Mouse (Mus musculus) T-cell, adult 66 days (primary cell): Measurements from ENCODE around the gene Mdc1. TPM values are rescaled to one million over a fixed set of nuclear protein-coding genes. Genes with fewer than 3 reads are reported as not detected.

ENCODE experiments used
- total RNA-seq, 2 experiments: library from RNA; stranded (reverse); gene quantifications; 3 replicates in 1 of 2; 4 replicates in 1 of 2; pipeline ENCODE4 v1.2.4; 2023

Mdc1 gene
- 10 to 100 TPM; 69.1 to 70.7 TPM for total RNA-seq

DNA sequence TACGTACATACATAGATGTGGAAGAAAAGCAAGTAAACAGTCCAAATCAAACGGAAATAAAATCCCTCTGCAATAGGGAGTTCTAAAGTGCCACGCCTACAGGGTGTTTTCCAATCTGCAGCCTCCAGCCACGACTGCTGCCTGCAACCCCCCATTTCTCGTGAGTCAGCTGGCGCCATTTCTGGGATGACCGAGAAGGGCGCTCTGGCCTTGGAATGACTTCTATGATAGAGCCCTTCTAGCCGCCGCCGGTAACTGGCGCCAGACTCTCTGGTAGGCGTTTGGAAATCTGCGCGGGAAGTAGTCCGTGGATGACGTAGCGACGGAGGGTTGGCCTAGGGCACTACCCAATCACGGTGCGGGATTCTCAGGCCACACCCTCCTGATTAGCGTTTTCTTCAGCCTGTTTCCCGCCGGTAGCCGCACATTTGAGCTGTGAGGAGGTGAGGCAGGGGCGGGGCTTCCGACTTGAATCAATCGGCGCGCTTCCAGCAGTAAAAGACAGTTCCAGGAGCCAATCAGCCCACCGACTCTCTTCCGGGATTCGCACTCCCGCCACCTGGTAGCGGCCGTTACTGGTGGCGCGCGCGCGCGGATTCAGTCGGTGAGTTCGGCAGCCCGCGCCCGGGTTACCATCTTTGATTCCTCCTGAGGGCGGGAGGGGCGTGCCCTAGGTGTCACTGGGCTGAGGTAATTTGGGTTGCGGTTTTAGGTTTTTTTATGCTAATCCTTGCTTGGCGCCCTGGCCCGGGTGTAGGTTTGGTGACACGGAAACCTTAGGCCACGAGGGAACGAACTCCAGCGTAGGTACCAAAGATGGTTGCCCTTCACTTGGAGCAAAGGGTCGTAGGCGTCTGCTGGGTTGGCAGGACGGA lies at the start of gene Mdc1:
Mdc1 (plus strand) TSS at position 440 of the 875 bp plus-strand sequence.

GRCm38 (mm10) chr17:35821439-35822430 lies 19.6 kb upstream of the Mdc1 start, which contains the start of gene Ier3:
Gene Ier3 (plus strand): TSS chr17:35821684.

GRCm38 (mm10) chr17:35822964-35823937 lies 18.1 kb upstream of the Mdc1 start, which contains the start of gene Flot1:
Gene Flot1 (plus strand): TSS chr17:35823230.

DNA sequence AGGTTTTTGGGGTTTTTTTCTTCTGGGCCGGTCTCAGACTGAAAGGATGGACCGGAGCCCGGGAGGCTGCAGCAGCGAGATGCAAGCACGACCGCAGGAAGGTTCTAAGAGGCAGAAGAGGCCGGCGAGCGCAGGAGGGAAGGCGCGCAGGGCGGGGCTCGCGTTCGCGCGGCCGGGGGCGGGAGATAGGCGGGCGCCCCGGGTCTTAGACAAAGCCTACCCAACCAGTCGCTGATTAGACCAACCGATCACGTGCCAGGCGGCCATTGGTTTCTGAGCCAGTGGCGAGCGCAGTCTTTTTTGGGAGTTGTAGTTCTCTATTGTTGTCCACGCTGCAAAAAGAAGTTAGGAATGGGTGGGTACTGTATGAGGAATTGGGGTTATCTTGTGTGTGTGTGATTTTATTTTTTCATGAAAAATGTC lies 3.2 kb upstream of the Mdc1 start, which contains the start of gene Tubb5:
Tubb5 (minus strand) TSS at position 185 of the 423 bp plus-strand sequence.

DNA sequence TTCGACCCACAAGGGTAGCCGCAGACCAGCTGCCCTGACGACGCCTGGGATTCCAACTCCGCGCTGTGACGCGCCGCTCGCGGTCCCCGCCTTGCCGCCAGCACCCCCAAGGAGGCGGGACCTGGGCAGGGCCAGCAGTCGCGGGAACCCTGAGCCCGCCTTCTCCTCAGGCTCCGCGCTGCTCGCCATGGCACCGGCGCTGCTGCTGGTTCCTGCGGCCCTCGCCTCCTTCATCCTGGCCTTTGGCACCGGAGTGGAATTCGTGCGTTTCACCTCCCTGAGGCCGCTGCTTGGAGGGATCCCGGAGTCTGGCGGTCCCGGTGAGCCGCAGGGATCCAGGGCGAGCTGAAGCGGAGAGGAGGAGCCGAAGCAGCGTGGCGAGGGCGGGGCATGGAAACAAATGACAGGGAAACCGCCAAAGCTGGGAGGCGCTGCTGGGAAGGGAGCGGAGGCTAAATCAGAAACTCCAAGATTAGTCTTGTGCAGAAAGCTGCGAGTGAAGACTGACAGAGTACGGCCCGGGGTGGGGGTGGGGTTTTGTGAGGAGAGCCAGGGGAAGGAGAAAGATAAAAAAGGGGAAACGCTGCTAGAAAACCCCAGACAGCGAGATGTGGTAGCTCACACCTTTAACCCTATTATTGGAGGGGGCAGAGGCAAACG lies 20.0 kb downstream of the Mdc1 start, which contains the start of gene Nrm:
Nrm (plus strand) TSS at position 121 of the 660 bp plus-strand sequence.

DNA sequence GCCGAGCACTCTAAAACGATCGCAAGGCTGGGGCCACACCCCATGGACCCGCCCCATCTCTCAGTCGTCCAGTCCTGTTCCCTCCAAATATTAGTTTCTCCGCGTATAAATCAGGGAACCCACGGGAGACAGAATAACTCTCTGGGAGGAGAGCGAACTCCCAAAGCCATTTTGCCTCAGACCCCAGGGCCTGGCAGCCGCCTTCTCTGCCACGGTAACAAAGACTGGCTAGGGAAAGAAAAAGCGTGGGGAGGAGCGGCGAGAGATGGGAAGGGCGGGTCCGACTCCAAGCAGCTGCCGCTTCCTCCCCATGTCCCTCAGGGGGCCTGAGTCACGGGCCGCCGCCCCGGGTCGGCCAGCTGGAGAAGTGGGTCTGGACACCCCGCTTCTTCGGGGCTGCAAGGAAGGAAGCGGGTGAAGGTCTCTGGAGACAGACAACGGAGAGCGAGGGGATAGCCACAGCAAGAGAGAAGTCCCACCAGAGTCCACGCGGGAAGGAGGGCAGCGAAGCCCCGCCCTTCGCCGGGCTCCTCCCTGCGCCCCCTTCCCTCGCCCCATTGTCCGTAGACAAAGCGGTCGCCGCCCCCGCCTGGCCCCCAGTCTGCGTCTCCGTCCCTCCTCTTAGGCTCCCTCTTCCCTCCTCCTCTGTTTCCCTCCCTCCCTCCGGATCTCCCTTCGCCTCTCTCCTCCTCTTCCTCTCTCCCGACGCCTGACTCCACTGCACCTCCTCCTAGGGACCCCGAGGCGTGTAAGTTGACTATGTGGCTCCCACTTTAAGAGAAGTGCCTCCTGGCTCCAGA lies 24.4 kb downstream of the Mdc1 start, which contains the start of gene Ppp1r18:
Ppp1r18 (plus strand) TSS at position 113 of the 800 bp plus-strand sequence.

GRCm38 (mm10) chr17:35879245-35880057 lies 38.1 kb downstream of the Mdc1 start, which contains the start of gene Dhx16:
Gene Dhx16 (plus strand): TSS chr17:35879819.

DNA sequence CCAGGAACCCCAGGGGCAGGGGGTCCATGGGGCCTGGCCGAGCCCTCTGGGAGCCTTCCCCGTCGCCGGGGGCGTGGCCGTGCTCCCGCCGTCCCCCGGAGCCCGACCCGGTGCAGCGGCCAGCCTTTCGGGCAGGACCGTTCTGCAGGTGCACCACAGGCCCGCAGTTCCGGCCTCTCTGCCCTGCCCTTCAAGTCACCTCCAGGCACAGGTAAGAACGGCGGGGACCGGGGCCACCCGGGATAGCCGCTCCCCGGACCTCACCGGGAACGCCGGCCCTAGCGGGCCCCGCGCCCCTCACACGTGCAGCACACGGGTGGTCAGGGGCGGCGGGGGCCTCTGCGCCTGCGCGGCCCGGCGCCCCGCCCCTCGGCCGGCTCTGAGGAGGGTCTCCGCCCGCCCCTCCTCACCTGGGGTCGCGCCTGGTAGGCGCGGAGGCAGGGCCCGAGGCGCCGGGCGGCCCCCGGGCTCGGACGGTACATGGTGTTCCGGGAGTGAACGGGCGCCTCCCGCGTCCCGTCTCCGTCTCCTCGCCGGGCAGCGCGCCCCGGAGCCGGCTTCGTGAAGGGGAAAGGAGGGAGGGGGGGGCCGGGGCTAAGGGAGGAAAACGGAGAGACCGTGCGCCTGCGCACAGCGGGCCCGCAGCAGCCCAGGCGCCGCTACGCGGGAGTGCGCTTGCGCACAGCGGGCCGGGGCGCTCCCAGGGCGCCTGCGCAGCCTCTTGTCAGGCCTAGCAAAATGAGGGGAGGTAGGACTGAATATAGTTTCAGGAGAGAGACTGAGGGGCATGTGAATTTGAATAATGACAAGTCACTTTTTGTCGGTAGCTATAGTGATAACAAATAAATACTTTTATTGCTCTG lies 55.7 kb downstream of the Mdc1 start, which contains the start of gene 2310061I04Rik:
2310061I04Rik (minus strand) TSS at position 651 of the 863 bp plus-strand sequence.

Other genes starting within 250 kb of the Mdc1 start
- not detected for gene Sfta2, start 240.0 kb upstream of the Mdc1 start, total RNA-seq
- gene Gm9573, start 214.9 kb upstream of the Mdc1 start, total RNA-seq: not detected
- not detected for gene Mucl3, start 197.8 kb upstream of the Mdc1 start, total RNA-seq
- 10 to 100 TPM; 44.8 to 58.6 TPM for gene Vars2, start 173.9 kb upstream of the Mdc1 start, total RNA-seq
- gene Gtf2h4, start 167.8 kb upstream of the Mdc1 start, total RNA-seq: 10 to 100 TPM; 13.8 to 18.2 TPM
- 10 to 100 TPM; 13.6 to 16.9 TPM for gene Ddr1, start 136.9 kb upstream of the Mdc1 start, total RNA-seq
- 10 to 100 TPM; 11.6 to 12.6 TPM for gene Ier3, start 19.8 kb upstream of the Mdc1 start, total RNA-seq
- 10 to 100 TPM; 44.7 to 60.4 TPM for gene Flot1, start 18.3 kb upstream of the Mdc1 start, total RNA-seq
- gene Tubb5, start 3.2 kb upstream of the Mdc1 start, total RNA-seq: 100 to 1,000 TPM; 597 to 644 TPM
- 10 to 100 TPM; 17.7 to 25.2 TPM for gene Nrm, start 19.8 kb downstream of the Mdc1 start, total RNA-seq
- gene Ppp1r18, start 24.1 kb downstream of the Mdc1 start, total RNA-seq: 100 to 1,000 TPM; 274 to 296 TPM
- 100 to 1,000 TPM; 115 to 129 TPM for gene Dhx16, start 38.3 kb downstream of the Mdc1 start, total RNA-seq
- gene 2310061I04Rik, start 55.9 kb downstream of the Mdc1 start, total RNA-seq: 10 to 100 TPM; 26.8 to 30.6 TPM
- 10 to 100 TPM in 1 of 2 experiments, 1 to 10 TPM in 1; 8.6 to 18.5 TPM for gene Atat1, start 68.6 kb downstream of the Mdc1 start, total RNA-seq
- gene Mrps18b, start 74.9 kb downstream of the Mdc1 start, total RNA-seq: 10 to 100 TPM; 56.9 to 67.4 TPM
- gene Ppp1r10, start 74.9 kb downstream of the Mdc1 start, total RNA-seq: 100 to 1,000 TPM; 143 to 144 TPM
- gene Abcf1, start 128.2 kb downstream of the Mdc1 start, total RNA-seq: 100 to 1,000 TPM; 126 to 131 TPM
- gene Gnl1, start 138.3 kb downstream of the Mdc1 start, total RNA-seq: 10 to 100 TPM; 57.6 to 66.0 TPM
- 10 to 100 TPM; 48.3 to 58.1 TPM for gene Prr3, start 138.7 kb downstream of the Mdc1 start, total RNA-seq
- gene H2-T24, start 179.0 kb downstream of the Mdc1 start, total RNA-seq: 10 to 100 TPM; 23.1 to 34.7 TPM
- gene H2-T23, start 191.3 kb downstream of the Mdc1 start, total RNA-seq: 100 to 1,000 TPM; 319 to 355 TPM
- 100 to 1,000 TPM; 195 to 209 TPM for gene H2-T22, start 201.2 kb downstream of the Mdc1 start, total RNA-seq
- 1 to 10 TPM; 1.7 to 2.2 TPM for gene Gm6034, start 201.4 kb downstream of the Mdc1 start, total RNA-seq
- 10 to 100 TPM; 95.4 to 96.7 TPM for gene Gm11127, start 216.9 kb downstream of the Mdc1 start, total RNA-seq